Mouse (Mus musculus): ENCODE data around the gene Il17rc. TPM values are rescaled to one million over a fixed set of nuclear protein-coding genes. Genes with fewer than 3 reads are reported as not detected.

The Il17rc gene
- polyA plus RNA-seq, 1 experiment = not detected

DNA sequence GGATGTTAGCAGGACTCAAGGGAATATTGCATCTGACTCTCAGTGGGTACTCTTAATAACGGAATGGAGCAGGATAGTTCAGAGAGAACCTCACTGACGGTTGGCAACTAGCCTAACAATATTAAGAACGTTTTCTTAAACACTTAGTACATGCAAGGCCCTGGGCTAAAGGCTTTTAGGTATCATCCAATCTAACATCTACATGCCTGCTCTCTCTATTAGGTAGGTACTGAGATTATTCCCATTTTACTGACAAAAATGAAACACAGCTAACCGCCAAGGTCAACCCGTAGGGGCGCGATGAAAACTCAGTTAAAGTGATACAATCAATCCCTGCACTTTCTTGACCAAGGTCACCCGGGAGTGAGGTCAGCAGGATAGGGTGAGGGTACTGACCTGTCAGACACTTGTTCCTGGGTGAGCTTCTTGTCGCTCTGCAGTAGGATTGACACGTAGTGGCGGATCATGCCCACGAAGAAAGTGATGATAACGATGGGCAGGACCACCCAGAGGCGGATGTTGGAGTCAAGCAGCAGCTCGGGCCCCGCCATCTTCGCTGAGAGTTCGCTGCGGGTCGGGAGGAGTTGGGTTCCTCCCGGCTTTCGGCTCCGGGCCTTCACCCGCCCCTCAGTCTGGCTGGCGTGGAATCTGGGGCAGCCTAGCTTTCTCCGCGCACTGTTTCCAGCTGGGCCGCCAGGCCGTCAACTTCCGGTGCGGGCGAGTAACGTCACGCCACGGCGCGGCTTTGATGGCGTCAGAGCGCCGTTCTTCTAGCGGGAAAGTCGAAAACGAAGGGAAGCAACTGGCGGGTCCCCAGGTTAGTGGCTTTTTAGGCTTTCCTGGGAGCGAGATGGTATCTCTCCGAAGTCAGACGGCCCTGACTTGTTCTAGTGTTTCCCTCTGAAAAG lies 60.0 kb downstream of the Il17rc start, which contains the start of the genes Emc3 and Fancd2:
Emc3 (minus strand) TSS at position 721 of the 908 bp plus-strand sequence.
Fancd2 (plus strand) TSS at position 751 of the 908 bp plus-strand sequence.
- peaks cover 3% of the 10 kb centered on the region; the same call in 1 of the 2 replicates for H3K4me1 ChIP-seq (ENCODE audit: control insufficient read depth, insufficient read depth, low read length)
- H3K4me3 ChIP-seq (ENCODE audit: insufficient read depth, low read length) = peak within 1 kb of the TSS; percentile 96
- peak within 1 kb of the TSS; percentile 31 for H3K27ac ChIP-seq (ENCODE audit: insufficient read depth, low read depth, low read length)
- TF ChIP-seq POLR2A (IDR thresholded peaks at IDR 0.05; ENCODE audit: borderline replicate concordance, low read depth, low read length) (no peak), CTCF (IDR thresholded peaks at IDR 0.05; ENCODE audit: low read depth, low read length) (no peak)

DNA sequence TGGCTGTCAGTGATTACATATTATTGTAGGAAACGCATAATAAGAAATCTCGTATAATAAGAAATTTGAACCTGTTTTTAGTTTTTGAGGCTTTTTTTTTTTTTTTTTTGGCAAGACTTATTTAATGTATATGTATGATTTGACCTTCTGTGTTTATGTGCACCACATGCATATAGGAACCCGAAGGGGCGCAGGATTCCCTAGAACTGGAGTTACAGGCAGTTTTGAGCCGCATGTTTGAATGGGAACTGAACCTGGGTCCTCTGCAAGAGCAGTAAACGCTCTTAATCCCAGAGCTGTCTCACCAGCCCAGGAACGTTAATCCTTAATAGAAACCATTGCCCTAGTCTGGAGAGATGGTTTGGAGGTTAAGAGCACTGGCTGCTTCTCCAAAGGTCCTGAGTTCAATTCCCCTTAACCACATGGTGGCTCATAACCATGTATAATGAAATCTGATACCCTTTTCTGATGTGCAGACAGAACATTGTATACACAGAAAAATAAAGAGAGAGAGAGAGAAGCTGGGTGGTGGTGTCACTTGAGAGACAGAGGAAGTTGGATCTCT lies 60.7 kb downstream of the Il17rc start:
- TF ChIP-seq POLR2A (IDR thresholded peaks at IDR 0.05; ENCODE audit: borderline replicate concordance, low read depth, low read length) (no peak), CTCF (IDR thresholded peaks at IDR 0.05; ENCODE audit: low read depth, low read length) (no peak)
- Histone ChIP-seq H3K4me3 (ENCODE audit: insufficient read depth, low read length) (peak overlapping the region; percentile 96), H3K27ac (ENCODE audit: insufficient read depth, low read depth, low read length) (no peak overlapping the region), H3K4me1 (ENCODE audit: control insufficient read depth, insufficient read depth, low read length) (peaks cover 3% of the 10 kb centered on the region; the same call in 1 of the 2 replicates)

Other genes with a start within 250 kb of the Il17rc start
- gene Mtmr14, start 233.6 kb upstream of the Il17rc start, polyA plus RNA-seq (2012; ENCODE audit: insufficient read depth, insufficient read length, missing spikeins) = 59.2 and 60.2 TPM in 2 replicates
- gene Cpne9, start 189.1 kb upstream of the Il17rc start, polyA plus RNA-seq (2012; ENCODE audit: insufficient read depth, insufficient read length, missing spikeins) = not detected in 2 replicates
- gene Brpf1, start 164.3 kb upstream of the Il17rc start, polyA plus RNA-seq (2012; ENCODE audit: insufficient read depth, insufficient read length, missing spikeins) = 31.6 and 34.1 TPM in 2 replicates
- gene Ogg1, start 144.5 kb upstream of the Il17rc start, polyA plus RNA-seq (2012; ENCODE audit: insufficient read depth, insufficient read length, missing spikeins) = 14.9 and 15.0 TPM in 2 replicates
- gene Camk1, start 127.4 kb upstream of the Il17rc start, polyA plus RNA-seq (2012; ENCODE audit: insufficient read depth, insufficient read length, missing spikeins) = 216 and 226 TPM in 2 replicates
- gene Tada3, start 93.5 kb upstream of the Il17rc start, polyA plus RNA-seq (2012; ENCODE audit: insufficient read depth, insufficient read length, missing spikeins) = 28.6 and 30.2 TPM in 2 replicates
- gene Arpc4, start 93.3 kb upstream of the Il17rc start, polyA plus RNA-seq (2012; ENCODE audit: insufficient read depth, insufficient read length, missing spikeins) = 503 and 507 TPM in 2 replicates
- gene Ttll3, start 82.2 kb upstream of the Il17rc start, polyA plus RNA-seq (2012; ENCODE audit: insufficient read depth, insufficient read length, missing spikeins) = 12.2 and 12.5 TPM in 2 replicates
- gene Rpusd3, start 52.1 kb upstream of the Il17rc start, polyA plus RNA-seq (2012; ENCODE audit: insufficient read depth, insufficient read length, missing spikeins) = 4.6 and 6.5 TPM in 2 replicates
- 0.32 TPM in 1 of 2 replicates, not detected in the other for gene Cidec, start 35.7 kb upstream of the Il17rc start, polyA plus RNA-seq (2012; ENCODE audit: insufficient read depth, insufficient read length, missing spikeins)
- 28.4 and 31.5 TPM in 2 replicates for gene Jagn1, start 28.9 kb upstream of the Il17rc start, polyA plus RNA-seq (2012; ENCODE audit: insufficient read depth, insufficient read length, missing spikeins)
- gene Il17re, start 12.9 kb upstream of the Il17rc start, polyA plus RNA-seq (2012; ENCODE audit: insufficient read depth, insufficient read length, missing spikeins) = 0.47 TPM in 1 of 2 replicates, not detected in the other
- gene Creld1, start 11.9 kb downstream of the Il17rc start, polyA plus RNA-seq (2012; ENCODE audit: insufficient read depth, insufficient read length, missing spikeins) = 22.0 and 23.9 TPM in 2 replicates
- gene Prrt3, start 30.5 kb downstream of the Il17rc start, polyA plus RNA-seq (2012; ENCODE audit: insufficient read depth, insufficient read length, missing spikeins) = not detected in 2 replicates
- 82.6 and 88.7 TPM in 2 replicates for gene Emc3, start 60.2 kb downstream of the Il17rc start, polyA plus RNA-seq (2012; ENCODE audit: insufficient read depth, insufficient read length, missing spikeins)
- 6.9 and 7.8 TPM in 2 replicates for gene Fancd2, start 60.3 kb downstream of the Il17rc start, polyA plus RNA-seq (2012; ENCODE audit: insufficient read depth, insufficient read length, missing spikeins)
- gene Fancd2os, start 129.3 kb downstream of the Il17rc start, polyA plus RNA-seq (2012; ENCODE audit: insufficient read depth, insufficient read length, missing spikeins) = not detected in 2 replicates
- 300 and 316 TPM in 2 replicates for gene Brk1, start 133.3 kb downstream of the Il17rc start, polyA plus RNA-seq (2012; ENCODE audit: insufficient read depth, insufficient read length, missing spikeins)
- gene Vhl, start 152.5 kb downstream of the Il17rc start, polyA plus RNA-seq (2012; ENCODE audit: insufficient read depth, insufficient read length, missing spikeins) = 27.7 and 30.8 TPM in 2 replicates
- gene Irak2, start 167.0 kb downstream of the Il17rc start, polyA plus RNA-seq (2012; ENCODE audit: insufficient read depth, insufficient read length, missing spikeins) = 54.3 and 57.5 TPM in 2 replicates
- gene Tatdn2, start 225.6 kb downstream of the Il17rc start, polyA plus RNA-seq (2012; ENCODE audit: insufficient read depth, insufficient read length, missing spikeins) = 27.9 and 32.1 TPM in 2 replicates
- gene Ghrl, start 248.5 kb downstream of the Il17rc start, polyA plus RNA-seq (2012; ENCODE audit: insufficient read depth, insufficient read length, missing spikeins) = not detected in 2 replicates

All from bone marrow macrophage, adult 2 months (primary cell).